Mouse (Mus musculus) MEL (cell line): Measurements from ENCODE around the gene Fam84b. TPM values are rescaled to one million over a fixed set of nuclear protein-coding genes. Genes with fewer than 3 reads are reported as not detected.

Experiments used
- DNase-seq: peaks from one replicate; pipeline ENCODE4 v3.0.0; 2011; ENCODE audit warnings: low read depth, low spot score
- H3K27ac ChIP-seq: 2 replicates; pipeline ENCODE4 v1.5.1; 2012; ENCODE audit warnings: low read depth, mild to moderate bottlenecking, control low read depth, low read length, moderate library complexity; ENCODE audit not compliant: control insufficient read depth
- H3K27me3 ChIP-seq, 2 experiments: fragments of 150-350 bp in 1 of 2; sonication (generic) in 1 of 2; 2 replicates each; pipeline ENCODE4 v1.6.1; 2012; ENCODE audit warnings: low read length in 2 of 2, mild to moderate bottlenecking in 2 of 2, improper control_type of control experiment in 1 of 2, moderate library complexity in 1 of 2; ENCODE audit not compliant: insufficient read depth in 2 of 2, control insufficient read depth in 1 of 2
- H3K36me3 ChIP-seq, 2 experiments: 2 replicates each; pipeline ENCODE4 v1.6.1; 2012 to 2014; ENCODE audit warnings: low read length in 2 of 2, improper control_type of control experiment in 1 of 2, inconsistent platforms in 1 of 2, mild to moderate bottlenecking in 1 of 2; ENCODE audit not compliant: insufficient read depth in 2 of 2, control insufficient read depth in 1 of 2
- H3K4me1 ChIP-seq, 2 experiments: fragments of 150-350 bp in 1 of 2; sonication (generic) in 1 of 2; 2 replicates each; pipeline ENCODE4 v1.6.1; 2012; ENCODE audit warnings: low read length in 2 of 2, improper control_type of control experiment in 1 of 2, mild to moderate bottlenecking in 1 of 2; ENCODE audit not compliant: insufficient read depth in 2 of 2, control insufficient read depth in 1 of 2
- H3K4me3 ChIP-seq, 2 experiments: fragments of 150-350 bp in 1 of 2; sonication (generic) in 1 of 2; 2 replicates each; pipeline ENCODE4 v1.5.1; 2012; ENCODE audit warnings: low read depth in 2 of 2, low read length in 2 of 2, mild to moderate bottlenecking in 2 of 2, moderate library complexity in 2 of 2, control low read depth in 1 of 2, improper control_type of control experiment in 1 of 2; ENCODE audit not compliant: control insufficient read depth in 1 of 2, insufficient read depth in 1 of 2
- H3K79me2 ChIP-seq: 2 replicates; pipeline ENCODE4 v1.6.1; 2012; ENCODE audit warnings: mild to moderate bottlenecking, low read length, moderate library complexity; ENCODE audit not compliant: control insufficient read depth, poor library complexity, insufficient read depth
- H3K9ac ChIP-seq: 2 replicates; pipeline ENCODE4 v1.6.1; 2012; ENCODE audit warnings: low read depth, mild to moderate bottlenecking, control low read depth, low read length, moderate library complexity; ENCODE audit not compliant: control insufficient read depth, poor library complexity, severe bottlenecking
- H3K9me3 ChIP-seq: fragments of 150-350 bp; sonication (generic); replicated peaks from 2 replicates; pipeline ENCODE4 v1.6.1; 2012; ENCODE audit warnings: mild to moderate bottlenecking, low read length, improper control_type of control experiment, moderate library complexity; ENCODE audit not compliant: insufficient read depth
- BHLHE40 ChIP-seq: IDR thresholded peaks from 2 replicates; pipeline ENCODE4 v1.6.1; 2012; ENCODE audit warnings: low read depth, mild to moderate bottlenecking, inconsistent platforms, low read length, improper control_type of control experiment, borderline replicate concordance
- CHD2 ChIP-seq: IDR thresholded peaks from 2 replicates; pipeline ENCODE4 v1.6.1; 2011; ENCODE audit warnings: low read length, improper control_type of control experiment
- CTCF ChIP-seq, 3 experiments: IDR thresholded peaks in 2 of 3; conservative IDR thresholded peaks in 1 of 3; 2 replicates each; pipeline ENCODE4 v1.5.1; 2011 to 2012; ENCODE audit warnings: low read length in 3 of 3, low read depth in 2 of 3, mild to moderate bottlenecking in 2 of 3, improper control_type of control experiment in 1 of 3, inconsistent platforms in 1 of 3, mixed read lengths in 1 of 3, moderate library complexity in 1 of 3; ENCODE audit not compliant: control insufficient read depth in 1 of 3, insufficient read depth in 1 of 3, poor library complexity in 1 of 3, severe bottlenecking in 1 of 3
- EP300 ChIP-seq, 2 experiments: IDR thresholded peaks; 2 replicates each; pipeline ENCODE4 v1.6.1; 2011; ENCODE audit warnings: improper control_type of control experiment in 2 of 2, low read length in 2 of 2, low read depth in 1 of 2, mild to moderate bottlenecking in 1 of 2
- ETS1 ChIP-seq: IDR thresholded peaks from 2 replicates; pipeline ENCODE4 v1.6.1; 2012; ENCODE audit warnings: low read depth, mild to moderate bottlenecking, inconsistent platforms, low read length, improper control_type of control experiment, moderate library complexity
- GABPA ChIP-seq: IDR thresholded peaks from 2 replicates; pipeline ENCODE4 v1.6.1; 2012; ENCODE audit warnings: low read depth, mild to moderate bottlenecking, inconsistent platforms, low read length, improper control_type of control experiment, moderate library complexity
- GATA1 ChIP-seq: IDR thresholded peaks from 2 replicates; pipeline ENCODE4 v1.6.1; 2011; ENCODE audit warnings: low read depth, low read length, improper control_type of control experiment
- HCFC1 ChIP-seq: IDR thresholded peaks from 2 replicates; pipeline ENCODE4 v1.6.1; 2012; ENCODE audit warnings: low read depth, mild to moderate bottlenecking, inconsistent platforms, low read length, improper control_type of control experiment, moderate library complexity
- JUND ChIP-seq: IDR thresholded peaks from 2 replicates; pipeline ENCODE4 v1.6.1; 2011; ENCODE audit warnings: low read depth, mild to moderate bottlenecking, improper control_type of control experiment, low read length
- KAT2A ChIP-seq: conservative IDR thresholded peaks from 2 replicates; pipeline ENCODE4 v1.6.1; 2012; ENCODE audit warnings: low read depth, low read length, improper control_type of control experiment, inconsistent platforms
- MAFK ChIP-seq: IDR thresholded peaks from 2 replicates; pipeline ENCODE4 v1.6.1; 2011; ENCODE audit warnings: low read depth, mild to moderate bottlenecking, low read length, improper control_type of control experiment, borderline replicate concordance
- MAZ ChIP-seq: IDR thresholded peaks from 2 replicates; pipeline ENCODE4 v1.6.1; 2012; ENCODE audit warnings: low read depth, mild to moderate bottlenecking, inconsistent platforms, low read length, improper control_type of control experiment
- POLR2AphosphoS2 ChIP-seq: IDR thresholded peaks from 2 replicates; pipeline ENCODE4 v1.6.1; 2011; ENCODE audit warnings: low read length, improper control_type of control experiment
- RAD21 ChIP-seq: IDR thresholded peaks from 2 replicates; pipeline ENCODE4 v1.6.1; 2011; ENCODE audit warnings: mild to moderate bottlenecking, low read depth, low read length, improper control_type of control experiment
- TAL1 ChIP-seq: IDR thresholded peaks from 2 replicates; pipeline ENCODE4 v1.6.1; 2012; ENCODE audit warnings: mild to moderate bottlenecking, inconsistent platforms, low read length, moderate library complexity, mixed read lengths
- TBP ChIP-seq: IDR thresholded peaks from 2 replicates; pipeline ENCODE4 v1.8.0; 2011; ENCODE audit warnings: low read depth, low read length, improper control_type of control experiment
- TCF12 ChIP-seq: IDR thresholded peaks from 2 replicates; pipeline ENCODE4 v1.6.1; 2014; ENCODE audit warnings: low read depth, mild to moderate bottlenecking, inconsistent platforms, low read length, improper control_type of control experiment, moderate library complexity
- USF1 ChIP-seq: IDR thresholded peaks from 2 replicates; pipeline ENCODE4 v1.6.1; 2014; ENCODE audit warnings: low read depth, mild to moderate bottlenecking, inconsistent platforms, low read length, improper control_type of control experiment, moderate library complexity
- ZC3H11A ChIP-seq: IDR thresholded peaks from 2 replicates; pipeline ENCODE4 v1.6.1; 2012; ENCODE audit warnings: low read depth, mild to moderate bottlenecking, inconsistent platforms, low read length, improper control_type of control experiment
- polyA plus RNA-seq, 2 experiments: library from polyadenylated mRNA; stranded (reverse) in 1 of 2; unstranded in 1 of 2; fragments of >175 nt in 1 of 2; fragments of >200 nt in 1 of 2; gene quantifications; 2 replicates each; pipeline versions ENCODE4 v1.2.1 to v1.2.4; 2012; ENCODE audit warnings: low replicate concordance in 2 of 2, low read depth in 1 of 2; ENCODE audit not compliant: insufficient read length in 2 of 2, insufficient read depth in 1 of 2, missing spikeins in 1 of 2
- total RNA-seq: library from RNA; depleted of rRNA; stranded (reverse); fragments of 300-350 nt; gene quantifications from 2 replicates; pipeline ENCODE4 v1.2.3, GENCODE M21; 2012; rRNA removed

Fam84b gene
- total and polyA plus RNA-seq, 3 experiments: not detected

GRCm38 (mm10) chr15:60779531-60779973, 74.0 kb downstream of the Fam84b start:
- Histone ChIP-seq H3K79me2 (no peaks in the 10 kb centered on the region), H3K9me3 (no peaks in the 10 kb centered on the region), H3K27ac (no peak overlapping the region), H3K9ac (no peak overlapping the region), H3K27me3 (no peaks in the 10 kb centered on the region), H3K4me3 (no peak overlapping the region), H3K4me1 (no peaks in the 10 kb centered on the region), H3K36me3 (no peaks in the 10 kb centered on the region)
- no peak for TF ChIP-seq GABPA
- TF ChIP-seq CTCF (IDR thresholded peaks at IDR 0.05 in 2 of 3, conservative IDR thresholded peaks at IDR 0.05 in 1 of 3; ENCODE audit: control insufficient read depth in 1 of 3, insufficient read depth in 1 of 3, low read depth in 2 of 3, low read length in 3 of 3, poor library complexity in 1 of 3, severe bottlenecking in 1 of 3): no peak
- TF ChIP-seq GATA1: no peak
- no peak for TF ChIP-seq JUND
- TF ChIP-seq EP300 (IDR thresholded peaks at IDR 0.05; ENCODE audit: low read depth in 1 of 2, low read length in 2 of 2): no peak
- no peak for TF ChIP-seq BHLHE40
- no peak for TF ChIP-seq RAD21
- no peak for TF ChIP-seq TAL1
- no peak for TF ChIP-seq ETS1
- TF ChIP-seq CHD2: no peak
- no peak for TF ChIP-seq TBP
- TF ChIP-seq HCFC1: no peak
- TF ChIP-seq MAFK: no peak
- no peak for TF ChIP-seq POLR2AphosphoS2
- DNase-seq: no peak

GRCm38 (mm10) chr15:60779063-60779462, 74.5 kb downstream of the Fam84b start:
- Histone ChIP-seq H3K4me3 (no peak overlapping the region), H3K79me2 (no peaks in the 10 kb centered on the region), H3K9me3 (no peaks in the 10 kb centered on the region), H3K4me1 (no peaks in the 10 kb centered on the region), H3K27ac (no peak overlapping the region), H3K9ac (no peak overlapping the region), H3K36me3 (no peaks in the 10 kb centered on the region), H3K27me3 (no peaks in the 10 kb centered on the region)
- no peak for DNase-seq
- TF ChIP-seq ZC3H11A (no peak), KAT2A (no peak), CTCF (IDR thresholded peaks at IDR 0.05 in 2 of 3, conservative IDR thresholded peaks at IDR 0.05 in 1 of 3; ENCODE audit: control insufficient read depth in 1 of 3, insufficient read depth in 1 of 3, low read depth in 2 of 3, low read length in 3 of 3, poor library complexity in 1 of 3, severe bottlenecking in 1 of 3) (no peak), USF1 (no peak), CHD2 (no peak), MAZ (no peak), TBP (no peak), TCF12 (no peak), EP300 (IDR thresholded peaks at IDR 0.05; ENCODE audit: low read depth in 1 of 2, low read length in 2 of 2) (no peak)

Other genes starting within 250 kb of the Fam84b start
- not detected in 2 replicates for gene A1bg, start 69.2 kb upstream of the Fam84b start, total RNA-seq
- not detected for gene A1bg, start 69.2 kb upstream of the Fam84b start, polyA plus RNA-seq